Mouse (Mus musculus) liver, adult 2 months (tissue): ENCODE measurements around the gene Gm17428.

ENCODE experiments used
- CTCF ChIP-seq: fragments of 200-500 bp; IDR thresholded peaks from 2 replicates; pipeline ENCODE4 v1.5.1; 2011; ENCODE audit warnings: low read depth, low read length, control low read depth
- POLR2A ChIP-seq: fragments of 200-500 bp; IDR thresholded peaks from 2 replicates; pipeline ENCODE4 v1.6.1; 2011; ENCODE audit warnings: low read length, control low read depth; ENCODE audit not compliant: insufficient read depth; ENCODE audit errors: extremely low read depth

DNA sequence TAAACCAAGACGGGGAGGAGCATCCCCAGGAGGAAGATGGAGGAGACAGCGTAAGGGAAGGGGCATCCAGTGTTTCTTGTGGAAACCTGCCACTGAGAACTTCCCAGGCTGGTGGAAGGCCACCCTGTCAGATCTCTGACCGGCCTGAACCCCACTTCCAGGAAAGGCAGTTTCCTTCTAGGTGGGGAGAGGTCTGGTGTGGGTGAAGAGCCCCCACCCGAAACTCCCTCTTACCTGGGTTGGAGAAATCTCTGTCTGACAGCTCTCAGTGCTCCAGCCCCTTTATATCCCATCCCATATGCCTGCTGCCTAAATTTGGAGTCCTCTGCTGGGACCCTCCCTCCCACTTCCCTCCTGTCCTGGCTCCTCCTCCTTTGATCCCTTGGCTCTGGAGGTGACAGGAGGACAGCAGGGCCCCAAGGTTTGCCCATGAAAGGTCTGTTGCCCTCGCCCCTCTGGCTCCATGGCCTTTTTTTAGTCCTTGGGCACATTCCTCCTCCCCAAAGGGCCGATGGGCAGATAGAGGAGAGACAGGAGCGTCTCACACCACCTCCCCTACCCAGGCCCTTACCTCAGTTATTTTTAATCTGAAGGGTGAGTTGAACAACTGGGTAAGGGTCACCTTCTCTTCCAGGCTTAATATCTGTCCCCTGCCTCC, 10.3 kb upstream of the Gm17428 start, which contains the start of gene Myh6:
- TF ChIP-seq CTCF (no peak), POLR2A (no peak)
